In the genomic region with DNA sequence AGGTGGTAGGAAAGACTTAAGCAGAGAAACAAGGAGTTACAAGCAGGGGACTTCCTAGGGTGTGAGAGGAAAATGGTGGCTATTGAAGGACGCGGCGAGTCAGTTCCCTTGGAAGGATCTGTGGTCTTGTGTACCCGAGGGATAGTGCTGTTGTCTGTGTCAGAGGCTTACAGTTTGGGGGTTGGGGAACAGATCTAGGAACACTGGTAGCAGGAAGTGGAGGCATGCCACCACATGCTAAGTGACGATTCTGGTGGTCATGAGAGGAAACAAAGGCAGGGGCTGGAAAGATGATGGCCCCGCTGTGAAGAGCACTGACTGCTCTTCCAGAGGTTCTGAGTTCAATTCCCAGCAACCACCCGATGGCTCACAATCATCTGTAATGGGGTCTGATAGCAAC, we compare ENCODE assay signal across 10 mouse cellular contexts. TPM values are rescaled to one million over a fixed set of nuclear protein-coding genes. Genes with fewer than 3 reads are reported as not detected.
A peak's percentile ranks its signal among the peaks of the same experiment; 100 is the strongest.
DNase-seq lines count a peak whose midpoint lies in the region; ATAC-seq and TF ChIP-seq lines count a peak whose summit lies in the region.
"Had no signal": no experiment of that assay in that cellular context is flagged by ENCODE, and none has a peak within 500 bp of the region (broad histone marks: within the 10 kb centered on the region; RNA-seq: fewer than 3 reads in every experiment).

No protein-coding gene starts in this region.

- no peak for TF ChIP-seq EP300 in liver, postnatal 0 days (IDR thresholded peaks at IDR 0.05; ENCODE audit: low read depth)

- peaks cover 80% of the 10 kb centered on the region for H3K4me1 ChIP-seq in G1E (ENCODE audit: insufficient read depth, low read depth, low read length)
- peaks cover 71% of the 10 kb centered on the region for H3K4me1 ChIP-seq in hindbrain, embryonic 12.5 days
- peaks cover 47% of the 10 kb centered on the region for H3K4me1 ChIP-seq in liver, postnatal 0 days (ENCODE audit: insufficient read depth)

- no peaks in the 10 kb centered on the region for H3K27me3 ChIP-seq in G1E (ENCODE audit: insufficient read depth, low read length)
- H3K27me3 ChIP-seq in hindbrain, embryonic 12.5 days: no peaks in the 10 kb centered on the region
- H3K27me3 ChIP-seq in liver, postnatal 0 days (ENCODE audit: insufficient read depth, low read length): no peaks in the 10 kb centered on the region
- H3K27me3 ChIP-seq: limb, embryonic 15.5 days; Patski had no signal

- H3K9me3 ChIP-seq in G1E (replicated peaks): no peaks in the 10 kb centered on the region
- H3K9me3 ChIP-seq in hindbrain, embryonic 12.5 days (replicated peaks): no peaks in the 10 kb centered on the region
- no peaks in the 10 kb centered on the region for H3K9me3 ChIP-seq in liver, postnatal 0 days (ENCODE audit: low read length)
- H3K9me3 ChIP-seq: limb, embryonic 15.5 days had no signal

- H3K27ac ChIP-seq in hindbrain, embryonic 12.5 days: no peak overlapping the region
- peak overlapping the region; percentile 58; the same call in 1 of the 2 replicates for H3K27ac ChIP-seq in liver, postnatal 0 days (ENCODE audit: low read depth)

- H3K4me3 ChIP-seq in G1E (ENCODE audit: low read depth, low read length): peak overlapping the region; percentile 67
- peak overlapping the region; percentile 13; the same call in 1 of the 2 replicates for H3K4me3 ChIP-seq in hindbrain, embryonic 12.5 days
- H3K4me3 ChIP-seq in liver, postnatal 0 days (ENCODE audit: low read depth, low read length): no peak overlapping the region
- H3K4me3 ChIP-seq: limb, embryonic 15.5 days had no signal

- WGBS in hindbrain, embryonic 12.5 days: 84% methylated on average over 7 of the region's 7 CpGs
- WGBS in liver, postnatal 0 days (ENCODE audit: insufficient replicate concordance): 70% methylated on average over 7 of the region's 7 CpGs

- H3K36me3 ChIP-seq in G1E (replicated peaks): peaks cover 95% of the 10 kb centered on the region
- H3K36me3 ChIP-seq in hindbrain, embryonic 12.5 days: peaks cover 99% of the 10 kb centered on the region
- H3K36me3 ChIP-seq in liver, postnatal 0 days (replicated peaks; ENCODE audit: insufficient read depth, low read length): peaks cover 68% of the 10 kb centered on the region

- peak overlapping the region; percentile 38 for H3K4me2 ChIP-seq in hindbrain, embryonic 12.5 days (replicated peaks)
- H3K4me2 ChIP-seq in liver, postnatal 0 days (ENCODE audit: low read depth, low read length): no peak overlapping the region

- H3K9ac ChIP-seq in hindbrain, embryonic 12.5 days: 0 out of 2 replicates have a peak overlapping the region, but pooled peaks have one; percentile 13
- 0 out of 2 replicates have a peak overlapping the region, but pooled peaks have one; percentile 28 for H3K9ac ChIP-seq in liver, postnatal 0 days (replicated peaks)
- H3K9ac ChIP-seq: limb, embryonic 15.5 days had no signal

- ATAC-seq in G1E (ENCODE audit: extremely low read depth, insufficient number of reproducible peaks, low FRiP score, poor library complexity, severe bottlenecking): no peak
- ATAC-seq in hindbrain, embryonic 12.5 days (ENCODE audit: low FRiP score): no peak
- ATAC-seq in liver, postnatal 0 days: no peak
- ATAC-seq: Patski had no signal

- intact Hi-C loops in heart, postnatal 25 days (cut with DNase I): no loop called here

- DNase-seq in CD4-positive helper T cell, adult 2 months (ENCODE audit: low read depth, low spot score): peak; percentile 43
- DNase-seq in G1E (ENCODE audit: low spot score) (no peak), MN1 (ENCODE audit: low spot score) (no peak)
- DNase-seq in liver, postnatal 0 days: no peak
- DNase-seq in yolk sac, embryonic 10.5 days (ENCODE audit: low spot score): no peak
- no peak for DNase-seq in heart, postnatal 25 days (ENCODE audit: low spot score)
- DNase-seq: heart, adult 18-20 months had no signal

- TF ChIP-seq CTCF in G1E (IDR thresholded peaks at IDR 0.05; ENCODE audit: low read depth, low read length): no peak
- TF ChIP-seq CTCF in liver, postnatal 0 days (IDR thresholded peaks at IDR 0.05; ENCODE audit: low read depth): no peak

RNA-seq across cellular contexts. Expression of gene Scd2, which starts 7.0 kb away (rescaled TPM):
- total RNA-seq in G1E (2014; fragmentation: Nextera tagmentation): 710 and 771 TPM in 2 replicates
- total RNA-seq in G1E (2017): 537 and 649 TPM in 2 replicates
- 63.8 and 97.6 TPM in 2 replicates for polyA plus RNA-seq in G1E (2012)
- 404 and 420 TPM in 2 replicates for polyA plus RNA-seq in hindbrain, embryonic 12.5 days (2016; fragmentation: Nextera tagmentation; extraction: Ambion mirVana)
- polyA plus RNA-seq in liver, postnatal 0 days (2015; fragmentation: Nextera tagmentation; extraction: Ambion mirVana): 5.9 and 6.2 TPM in 2 replicates
- total RNA-seq in heart, postnatal 25 days (2021): 10 to 100 TPM; 12.5 to 13.1 TPM

RNA-seq across cellular contexts. Expression of gene Scd4, which starts 32.4 kb away (rescaled TPM):
- total RNA-seq in G1E (2014; fragmentation: Nextera tagmentation): 0.23 TPM in 1 of 2 replicates, not detected in the other
- 0.44 and 0.76 TPM in 2 replicates for total RNA-seq in G1E (2017)
- polyA plus RNA-seq in G1E (2012): 0.10 and 0.13 TPM in 2 replicates
- 0.07 and 0.10 TPM in 2 replicates for polyA plus RNA-seq in hindbrain, embryonic 12.5 days (2016; fragmentation: Nextera tagmentation; extraction: Ambion mirVana)
- not detected in 2 replicates for polyA plus RNA-seq in liver, postnatal 0 days (2015; fragmentation: Nextera tagmentation; extraction: Ambion mirVana)
- total RNA-seq in heart, postnatal 25 days (2021): 1 to 10 TPM; 6.5 to 9.2 TPM
